In the genomic region with DNA sequence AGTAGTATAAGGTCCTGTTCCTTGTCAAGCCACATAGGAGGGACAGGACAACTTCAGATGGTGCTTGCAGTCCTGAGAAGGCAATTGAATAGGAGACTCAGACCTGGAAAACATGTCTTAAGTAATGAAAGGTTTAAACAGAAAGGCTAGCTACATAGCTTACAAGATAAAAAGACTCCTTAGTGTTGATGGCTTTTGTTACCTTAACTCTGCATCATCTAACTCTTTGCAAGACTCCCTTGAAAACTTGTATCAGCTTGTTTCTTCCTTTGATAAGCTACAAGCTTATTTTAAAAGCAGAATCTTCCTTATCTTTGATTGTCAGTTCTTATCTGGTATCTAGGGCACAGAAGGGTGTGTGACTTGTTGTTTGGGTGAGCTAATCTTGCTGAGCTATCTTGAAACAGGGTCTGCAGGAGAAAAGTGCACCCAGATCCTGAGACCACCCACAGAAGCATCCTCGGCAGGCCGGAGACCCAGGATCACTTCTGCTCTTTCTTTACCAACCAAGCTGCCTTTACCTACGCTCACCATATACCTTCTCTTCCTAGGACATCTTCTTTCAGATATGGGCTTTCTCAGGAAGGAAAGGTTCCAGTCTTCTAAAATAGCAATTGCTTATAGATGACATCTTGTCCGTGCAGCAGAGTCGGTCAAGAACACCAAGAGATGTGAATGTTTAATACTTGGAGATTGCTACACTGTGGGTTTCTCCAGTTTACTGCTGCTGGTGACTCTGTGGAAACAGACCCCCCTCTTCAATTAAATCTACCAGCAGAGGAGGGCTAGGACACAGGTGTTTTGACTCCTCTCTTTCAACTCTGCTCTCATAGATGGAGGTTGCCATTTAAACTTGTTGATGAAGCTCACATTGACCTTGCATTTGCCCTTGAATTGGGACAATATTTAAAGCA, we compare ENCODE assay signal across 27 mouse cellular contexts. TPM values are rescaled to one million over a fixed set of nuclear protein-coding genes. Genes with fewer than 3 reads are reported as not detected.
DNase-seq lines count a peak whose midpoint lies in the region; ATAC-seq and TF ChIP-seq lines count a peak whose summit lies in the region.
"Had no signal": no experiment of that assay in that cellular context is flagged by ENCODE, and none has a peak within 500 bp of the region (broad histone marks: within the 10 kb centered on the region; RNA-seq: fewer than 3 reads in every experiment).

No protein-coding gene starts in this region.

- H3K4me2 ChIP-seq in midbrain, embryonic 11.5 days, result no peak overlapping the region
- H3K4me2 ChIP-seq in midbrain, embryonic 13.5 days (replicated peaks), result no peak overlapping the region
- H3K4me2 ChIP-seq: embryonic facial prominence, embryonic 12.5 days; hindbrain, embryonic 12.5 days; limb, embryonic 12.5 days; midbrain, embryonic 15.5 days had no signal

- TF ChIP-seq POLR2A in small intestine, adult 2 months (IDR thresholded peaks at IDR 0.05; ENCODE audit: low read depth, low read length), result no peak

- peaks cover 8% of the 10 kb centered on the region for H3K27me3 ChIP-seq in midbrain, embryonic 11.5 days (ENCODE audit: control insufficient read depth, insufficient read depth, low read length)
- peaks cover 75% of the 10 kb centered on the region for H3K27me3 ChIP-seq in midbrain, embryonic 13.5 days
- no peaks in the 10 kb centered on the region for H3K27me3 ChIP-seq in small intestine, adult 2 months (ENCODE audit: control insufficient read depth, insufficient read depth, low read length)
- H3K27me3 ChIP-seq: embryonic facial prominence, embryonic 12.5 days had no signal

- intact Hi-C loops in left cerebral cortex, postnatal 25 days (cut with DNase I), result no loop called here

- no peak for ATAC-seq in CD4-positive, CD25-positive, alpha-beta regulatory T cell, adult 4 months
- no peak for ATAC-seq in midbrain, embryonic 11.5 days (ENCODE audit: low FRiP score)
- no peak for ATAC-seq in midbrain, embryonic 13.5 days
- ATAC-seq: intestine, embryonic 16.5 days; midbrain, embryonic 15.5 days had no signal

- H3K36me3 ChIP-seq in midbrain, embryonic 11.5 days (ENCODE audit: control insufficient read depth, insufficient read depth, low read length), result no peaks in the 10 kb centered on the region
- H3K36me3 ChIP-seq in midbrain, embryonic 13.5 days, result no peaks in the 10 kb centered on the region
- no peaks in the 10 kb centered on the region for H3K36me3 ChIP-seq in small intestine, adult 2 months (ENCODE audit: control insufficient read depth, insufficient read depth, low read length)
- H3K36me3 ChIP-seq: embryonic facial prominence, embryonic 12.5 days; G1E; hindbrain, embryonic 12.5 days; limb, embryonic 12.5 days; midbrain, embryonic 15.5 days had no signal

- H3K9ac ChIP-seq in midbrain, embryonic 11.5 days (ENCODE audit: low read length), result no peak overlapping the region
- H3K9ac ChIP-seq in midbrain, embryonic 13.5 days (replicated peaks), result no peak overlapping the region
- H3K9ac ChIP-seq: embryonic facial prominence, embryonic 12.5 days; hindbrain, embryonic 12.5 days; limb, embryonic 12.5 days; midbrain, embryonic 15.5 days had no signal

- no peaks in the 10 kb centered on the region for H3K9me3 ChIP-seq in midbrain, embryonic 11.5 days (ENCODE audit: control insufficient read depth, low read length)
- no peaks in the 10 kb centered on the region for H3K9me3 ChIP-seq in midbrain, embryonic 13.5 days
- H3K9me3 ChIP-seq: embryonic facial prominence, embryonic 12.5 days; hindbrain, embryonic 12.5 days; limb, embryonic 12.5 days; midbrain, embryonic 15.5 days had no signal

- peak; percentile 41 for DNase-seq in CD4-positive, CD25-positive, alpha-beta regulatory T cell, adult 2 months (ENCODE audit: low read depth, low spot score)
- peak; percentile 79 for DNase-seq in midbrain, embryonic 11.5 days (ENCODE audit: low spot score, missing footprints)
- peak; percentile 49 for DNase-seq in CD4-positive helper T cell, adult 2 months (ENCODE audit: low read depth, low spot score)
- DNase-seq in urinary bladder, postnatal 10 days (ENCODE audit: low spot score), result no peak
- no peak for DNase-seq in left cerebral cortex, postnatal 25 days (ENCODE audit: low spot score in 2 of 2)
- DNase-seq: adrenal gland, postnatal 14 days; cerebellum, adult 11-12 months; cerebellum, adult 9-11 months; embryo, embryonic 11 days; gastrocnemius, adult 2 months; gastrocnemius, postnatal 36 days; heart, postnatal 36 days; kidney, adult 9 months; kidney, postnatal 10 days; layer of hippocampus, postnatal 36 days; right cerebral cortex, postnatal 25 days had no signal

- H3K4me1 ChIP-seq in midbrain, embryonic 11.5 days (ENCODE audit: control insufficient read depth, insufficient read depth, low read length), result peaks cover 3% of the 10 kb centered on the region; the same call in 1 of the 2 replicates
- peaks cover 7% of the 10 kb centered on the region for H3K4me1 ChIP-seq in midbrain, embryonic 13.5 days (replicated peaks)
- peaks cover 6% of the 10 kb centered on the region; the same call in 1 of the 2 replicates for H3K4me1 ChIP-seq in small intestine, adult 2 months (ENCODE audit: control insufficient read depth, insufficient read depth, insufficient read length, low read length)
- H3K4me1 ChIP-seq: embryonic facial prominence, embryonic 12.5 days; hindbrain, embryonic 12.5 days had no signal

- H3K27ac ChIP-seq in midbrain, embryonic 11.5 days (ENCODE audit: low read depth, low read length), result no peak overlapping the region
- no peak overlapping the region for H3K27ac ChIP-seq in midbrain, embryonic 13.5 days
- peak overlapping the region; percentile 34 for H3K27ac ChIP-seq in small intestine, adult 2 months (ENCODE audit: insufficient read depth, low read depth, low read length)
- H3K27ac ChIP-seq: embryonic facial prominence, embryonic 12.5 days; gastrocnemius, adult 2 months; hindbrain, embryonic 12.5 days; hindbrain, postnatal 0 days; limb, embryonic 12.5 days; macrophage; midbrain, embryonic 15.5 days had no signal

- TF ChIP-seq CTCF in small intestine, adult 2 months (IDR thresholded peaks at IDR 0.05; ENCODE audit: extremely low read depth, insufficient read length, insufficient replicate concordance, low read depth, low read length), result no peak

- no peak overlapping the region for H3K4me3 ChIP-seq in midbrain, embryonic 11.5 days (ENCODE audit: low read depth, low read length)
- H3K4me3 ChIP-seq in midbrain, embryonic 13.5 days (replicated peaks), result no peak overlapping the region
- H3K4me3 ChIP-seq in small intestine, adult 2 months (ENCODE audit: low read depth, low read length), result no peak overlapping the region
- H3K4me3 ChIP-seq: embryonic facial prominence, embryonic 12.5 days; gastrocnemius, adult 2 months; hindbrain, embryonic 12.5 days; limb, embryonic 12.5 days; midbrain, embryonic 15.5 days had no signal

- 92% methylated on average over 5 of the region's 5 CpGs for WGBS in midbrain, embryonic 11.5 days
- WGBS in midbrain, embryonic 13.5 days, result 89% methylated on average over 5 of the region's 5 CpGs
- 78% methylated on average over 5 of the region's 5 CpGs for WGBS in small intestine, adult 2 months

RNA-seq across cellular contexts. Expression of a gene that starts 19.2 kb away (rescaled TPM):
- 1,000 to 10,000 TPM in 1 of 2 experiments, 100 to 1,000 TPM in 1; 800 to 1,019 TPM for polyA plus RNA-seq in CD4-positive, CD25-positive, alpha-beta regulatory T cell, adult 4 months (2017; shearing (Covaris generic))
- 21.7 and 22.9 TPM in 2 replicates for polyA plus RNA-seq in midbrain, embryonic 11.5 days (2014; fragmentation: Nextera tagmentation; extraction: Ambion mirVana)
- polyA plus RNA-seq in midbrain, embryonic 13.5 days (2015; fragmentation: Nextera tagmentation; extraction: Ambion mirVana), result 18.3 and 18.9 TPM in 2 replicates
- 4.7 and 10.2 TPM in 2 replicates for polyA plus RNA-seq in small intestine, adult 2 months (2012; rRNA removed)
- total RNA-seq in left cerebral cortex, postnatal 25 days (2021), result 10 to 100 TPM; 11.2 to 12.9 TPM
- polyA plus RNA-seq: G1E had no signal

Comparison
In these comparisons a context has a peak if more than half of its experiments do, and no peak if none do; other contexts are left out.
1. DNase-seq: peak in CD4-positive, CD25-positive, alpha-beta regulatory T cell, adult 2 months (single experiment), midbrain, embryonic 11.5 days (single experiment) and CD4-positive helper T cell, adult 2 months (single experiment); none in urinary bladder, postnatal 10 days (single experiment) and left cerebral cortex, postnatal 25 days (0 of 2).
2. RNA of a gene that starts 19.2 kb away (polyA plus RNA-seq): 800 to 1,019 TPM in CD4-positive, CD25-positive, alpha-beta regulatory T cell, adult 4 months; 21.7 to 22.9 TPM in midbrain, embryonic 11.5 days, 18.3 to 18.9 TPM in midbrain, embryonic 13.5 days and 4.7 to 10.2 TPM in small intestine, adult 2 months; every median in the first group is over 10 times any median in the second.